Mouse (Mus musculus) inflammation-experienced regulatory T-cells (primary cell): ENCODE measurements around the gene 0610010F05Rik. TPM values are rescaled to one million over a fixed set of nuclear protein-coding genes. Genes with fewer than 3 reads are reported as not detected.

ENCODE experiments used
- polyA plus RNA-seq, 2 experiments: library from polyadenylated mRNA; unstranded; fragments of 100-300 nt; shearing (Covaris generic); gene quantifications; one replicate each; pipeline ENCODE4 v1.2.1; 2017

The 0610010F05Rik gene
- 10 to 100 TPM in 1 of 2 experiments, 1 to 10 TPM in 1; 4.7 to 15.2 TPM for polyA plus RNA-seq

GRCm38 (mm10) chr11:23632945-23633878, at the start of gene 0610010F05Rik:
0610010F05Rik (minus strand) TSS chr11:23633639.

GRCm38 (mm10) chr11:23665798-23666501, 32.5 kb upstream of the 0610010F05Rik start, which contains the start of gene Pex13:
Pex13 (minus strand) TSS chr11:23665959.

GRCm38 (mm10) chr11:23665311-23665786, 31.9 kb upstream of the 0610010F05Rik start, which contains the start of gene Pus10:
Pus10 (plus strand) TSS chr11:23665674.

GRCm38 (mm10) chr11:23520473-23521205, 112.8 kb downstream of the 0610010F05Rik start, which contains the start of gene 1700093K21Rik:
1700093K21Rik (minus strand) TSS chr11:23521155.

Other genes starting within 250 kb of the 0610010F05Rik start
- 10 to 100 TPM; 59.9 to 93.9 TPM for gene Ahsa2, start 135.6 kb downstream of the 0610010F05Rik start, polyA plus RNA-seq
- gene 1700093K21Rik, start 112.5 kb downstream of the 0610010F05Rik start, polyA plus RNA-seq = 1 to 10 TPM in 1 of 2 experiments, under 1 TPM in 1; 0.57 to 2.1 TPM
- 10 to 100 TPM; 13.0 to 22.4 TPM for gene Pus10, start 32.0 kb upstream of the 0610010F05Rik start, polyA plus RNA-seq
- gene Pex13, start 32.3 kb upstream of the 0610010F05Rik start, polyA plus RNA-seq = 10 to 100 TPM; 31.4 to 46.3 TPM
- gene Rel, start 137.3 kb upstream of the 0610010F05Rik start, polyA plus RNA-seq = 10 to 100 TPM; 17.9 to 29.2 TPM